Mouse (Mus musculus): ENCODE measurements around the gene Gm21887.
"Not testable (repeated sequence)": the region's sequence is repeated elsewhere in the genome, so short reads cannot be mapped to it uniquely, and the experiment has no call there.

Gm21887 gene

DNA sequence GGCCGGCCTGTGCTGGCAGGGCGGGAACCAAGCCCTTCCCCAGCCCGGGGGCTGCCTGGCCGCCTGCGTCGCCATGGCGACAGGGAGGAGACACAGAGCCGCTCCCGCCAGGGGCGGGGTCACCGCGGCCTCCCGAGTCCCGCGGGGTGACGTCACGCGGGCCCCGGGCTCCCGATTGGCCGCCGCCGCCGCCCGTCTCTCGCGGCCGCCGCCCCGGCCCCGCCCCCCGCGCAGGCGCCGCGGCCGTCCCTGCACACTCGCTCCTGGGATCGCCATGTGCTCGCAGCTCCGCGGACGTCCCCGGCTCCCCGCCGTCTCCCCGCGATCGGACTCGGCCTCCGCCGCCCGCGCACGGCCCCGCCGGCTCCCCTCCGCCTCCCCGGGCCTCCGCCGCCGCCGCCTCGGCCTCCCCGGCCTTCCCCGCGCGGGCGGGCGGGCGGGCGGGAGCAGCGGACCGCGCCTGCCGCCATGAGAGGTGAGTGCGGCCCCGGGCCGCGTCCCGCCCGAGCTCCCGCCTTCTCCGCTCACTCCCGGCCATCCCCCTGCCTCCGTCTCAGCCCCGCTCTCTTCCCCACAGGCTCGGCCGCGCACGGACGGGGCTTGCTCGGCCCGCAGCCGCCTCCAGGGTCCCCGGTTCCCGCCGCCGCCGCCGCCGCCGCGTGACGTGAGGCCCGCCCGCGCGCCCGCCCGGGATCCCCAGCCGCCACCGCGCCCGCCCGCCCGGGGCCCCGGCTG is at the start of gene Gm21887:
Gene Gm21887, plus strand, starts transcription at position 644 of the 735 bp plus-strand sequence.
- DNase-seq (ENCODE audit: low read depth), result peak; percentile 100

DNA sequence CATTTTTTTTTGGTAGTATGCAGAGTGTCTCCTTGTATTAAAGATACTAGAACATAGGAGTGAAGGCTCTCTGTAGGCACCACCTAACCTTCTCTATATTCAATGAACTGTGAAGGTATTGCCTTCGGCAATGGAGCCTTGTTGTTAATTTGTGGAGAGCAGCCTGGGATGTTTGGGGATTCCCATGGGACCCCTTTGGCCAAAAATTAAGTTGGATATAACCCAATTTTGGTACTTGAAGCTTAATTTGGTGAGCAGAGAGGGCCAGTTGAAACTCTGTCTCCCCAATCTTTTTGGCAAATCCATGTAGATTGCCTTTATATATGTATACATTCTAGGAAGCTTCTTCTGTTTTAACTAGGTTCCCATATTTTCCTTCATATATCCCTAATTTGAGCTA is 40.1 kb upstream of the Gm21887 start:
- no peak for DNase-seq (ENCODE audit: low read depth)

DNA sequence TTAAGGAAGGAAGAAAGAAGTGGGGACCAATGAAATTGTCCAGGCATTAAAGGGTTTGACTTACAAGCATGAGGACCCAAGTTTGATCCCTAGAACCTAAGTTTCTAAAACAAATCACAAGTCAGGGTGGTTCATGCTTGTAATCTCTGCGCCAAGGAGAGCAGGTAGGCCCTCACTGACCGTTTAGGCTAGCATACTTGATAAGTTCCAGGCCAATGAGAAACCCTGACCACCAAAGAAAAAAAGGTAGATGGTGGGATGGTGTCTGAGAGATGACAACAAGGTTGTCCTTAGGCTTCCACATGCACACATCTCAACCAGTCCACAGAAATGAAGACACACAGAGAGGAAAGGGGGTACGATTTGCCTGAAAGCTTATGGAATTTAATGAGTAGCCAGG is 39.7 kb upstream of the Gm21887 start:
- peak; percentile 35 for DNase-seq (ENCODE audit: low read depth)

DNA sequence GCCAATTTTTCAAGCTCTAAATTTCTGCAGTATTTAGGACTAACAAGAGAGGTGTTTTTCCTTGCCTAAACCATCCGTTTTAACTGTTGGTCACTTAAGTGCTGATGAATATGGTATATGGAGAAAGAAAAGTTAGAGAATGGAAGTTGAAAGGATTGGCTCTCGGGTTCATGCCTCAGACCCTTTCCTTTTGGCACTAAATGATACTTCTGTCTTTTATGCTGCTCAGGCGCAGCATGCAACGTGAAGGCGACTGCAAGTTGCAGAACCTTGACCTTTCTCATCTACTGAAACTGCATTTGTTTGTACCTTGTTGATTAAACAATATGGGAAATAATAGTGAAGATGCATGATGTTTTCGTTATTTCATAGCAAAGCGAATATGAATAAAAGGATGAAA is 38.9 kb upstream of the Gm21887 start:
- peak; percentile 23 for DNase-seq (ENCODE audit: low read depth)

DNA sequence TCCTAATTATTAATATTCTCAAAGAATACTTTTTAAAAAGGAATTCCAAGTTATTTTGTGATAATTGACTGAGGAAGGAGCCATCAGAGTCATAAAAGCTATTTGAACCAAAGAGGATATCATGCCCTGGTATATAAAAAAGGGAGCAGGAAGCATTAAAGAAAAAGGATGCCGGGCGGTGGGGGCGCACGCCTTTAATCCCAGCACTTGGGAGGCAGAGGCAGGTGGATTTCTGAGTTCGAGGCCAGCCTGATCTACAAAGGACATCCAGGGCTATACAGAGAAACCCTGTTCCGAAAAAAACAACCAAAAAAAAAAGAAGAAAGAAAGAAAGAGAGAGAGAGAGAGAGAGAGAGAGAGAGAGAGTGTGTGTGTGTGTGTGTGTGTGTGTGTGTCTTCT is 37.9 kb upstream of the Gm21887 start:
- DNase-seq (ENCODE audit: low read depth), result peak; percentile 13

DNA sequence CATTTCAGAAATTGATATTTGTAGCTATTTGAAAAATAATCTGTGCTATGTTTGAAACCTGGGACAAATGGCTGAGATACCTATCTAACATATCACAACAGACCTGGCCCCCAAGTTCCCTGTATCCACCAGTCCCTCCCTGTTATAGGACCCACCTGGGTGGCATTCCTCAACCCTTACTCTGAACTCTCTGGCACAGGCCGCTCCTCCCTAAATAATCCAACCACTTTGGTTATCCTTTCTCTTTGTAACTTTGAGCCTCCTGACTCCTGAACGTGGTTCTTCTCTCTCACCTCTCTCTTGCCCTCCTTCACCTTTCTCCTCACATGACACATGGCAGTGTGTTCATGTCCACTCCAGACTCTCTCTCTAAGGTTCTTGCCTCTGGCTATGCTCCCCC is 37.3 kb upstream of the Gm21887 start:
- not testable (repeated sequence) for DNase-seq (ENCODE audit: low read depth)

DNA sequence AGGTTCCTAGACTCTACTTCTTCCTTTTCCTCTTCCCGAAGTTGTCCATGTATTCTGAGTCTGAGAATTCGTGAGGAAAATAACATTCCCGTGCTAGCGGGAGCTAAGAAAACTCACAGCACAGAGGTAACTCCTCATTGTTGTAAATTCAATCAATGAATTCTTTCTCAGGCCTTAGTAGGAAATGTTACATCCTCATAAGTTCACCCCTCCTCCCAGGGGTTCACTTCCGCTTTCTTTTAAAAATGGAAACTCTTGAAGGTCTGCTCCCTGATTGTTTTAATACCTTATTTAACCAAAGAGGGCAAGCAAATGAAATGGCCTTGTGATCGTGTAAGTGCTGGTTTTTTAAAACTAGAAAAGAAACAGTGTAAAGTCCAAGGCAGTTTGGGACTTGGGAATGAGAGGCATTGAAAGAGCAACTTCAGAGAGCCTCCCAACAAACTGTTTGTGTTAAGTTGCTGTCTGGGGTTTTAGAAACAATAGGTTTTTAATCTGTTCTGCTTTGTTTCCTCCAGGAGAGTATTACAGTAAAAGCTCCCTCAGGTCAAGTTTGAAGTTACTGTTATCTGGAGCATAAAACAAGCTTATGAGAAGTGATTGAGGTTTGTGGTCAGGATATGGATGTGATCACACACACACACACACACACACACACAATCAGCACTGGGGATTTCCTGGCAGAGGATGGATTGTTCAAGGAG is 36.5 kb upstream of the Gm21887 start:
- peak; percentile 80 for DNase-seq (ENCODE audit: low read depth)

DNA sequence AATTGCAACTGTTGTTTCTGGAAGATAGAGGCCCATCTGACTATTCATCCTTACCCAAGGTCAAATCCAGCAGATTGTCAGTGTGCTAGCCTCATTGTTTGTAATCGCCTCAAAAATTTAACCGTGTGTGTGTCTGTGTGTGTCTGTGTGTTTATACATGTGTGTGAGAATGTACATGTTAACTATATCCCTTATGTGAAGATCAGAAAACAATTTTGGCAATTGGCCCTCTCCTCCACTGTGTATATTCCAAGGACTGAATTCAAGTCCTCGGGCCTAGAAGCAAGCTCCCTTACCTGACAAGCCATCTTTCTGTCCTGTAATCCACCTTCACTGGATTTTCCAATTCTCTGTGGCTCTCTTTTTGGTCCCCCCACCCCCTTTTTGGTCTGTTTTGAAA is 35.7 kb upstream of the Gm21887 start:
- peak; percentile 58 for DNase-seq (ENCODE audit: low read depth)

DNA sequence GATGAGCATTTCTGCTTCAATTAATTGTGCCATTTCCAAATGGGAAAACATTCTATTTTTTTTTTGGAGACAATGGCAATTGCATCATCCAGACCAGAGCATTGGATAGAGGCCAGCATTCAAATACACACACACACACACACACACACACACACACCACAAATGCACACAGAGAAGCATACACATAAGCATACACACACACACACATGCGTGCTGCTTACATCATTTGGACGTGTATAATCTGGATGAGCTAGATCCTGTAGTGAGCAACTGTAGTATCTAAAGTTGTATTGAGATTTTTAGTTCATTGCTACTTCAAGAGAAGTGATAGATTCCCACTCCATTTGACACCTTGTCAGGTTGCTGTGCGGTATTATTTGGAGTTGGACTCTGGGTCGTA is 35.0 kb upstream of the Gm21887 start:
- DNase-seq (ENCODE audit: low read depth), result peak; percentile 37

DNA sequence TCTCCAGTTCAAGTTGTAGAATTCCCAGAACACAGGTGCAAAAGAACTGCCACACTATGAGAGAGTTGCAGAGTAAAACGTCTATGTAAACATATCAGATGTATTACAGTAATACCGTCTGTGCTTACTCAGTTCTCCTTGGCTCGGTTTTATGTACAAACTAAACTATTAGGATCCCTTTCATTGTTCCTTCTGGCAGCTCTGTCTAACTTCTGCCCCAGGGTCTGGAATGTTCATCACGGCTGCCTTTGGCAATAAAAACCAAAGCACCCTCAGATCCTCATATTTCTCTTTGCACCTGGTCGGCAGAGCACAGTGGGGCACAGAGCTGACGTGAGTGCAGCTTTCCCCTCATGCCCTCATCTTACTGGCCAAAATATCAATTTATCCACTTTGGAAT is 34.5 kb upstream of the Gm21887 start:
- peak; percentile 40 for DNase-seq (ENCODE audit: low read depth)

DNA sequence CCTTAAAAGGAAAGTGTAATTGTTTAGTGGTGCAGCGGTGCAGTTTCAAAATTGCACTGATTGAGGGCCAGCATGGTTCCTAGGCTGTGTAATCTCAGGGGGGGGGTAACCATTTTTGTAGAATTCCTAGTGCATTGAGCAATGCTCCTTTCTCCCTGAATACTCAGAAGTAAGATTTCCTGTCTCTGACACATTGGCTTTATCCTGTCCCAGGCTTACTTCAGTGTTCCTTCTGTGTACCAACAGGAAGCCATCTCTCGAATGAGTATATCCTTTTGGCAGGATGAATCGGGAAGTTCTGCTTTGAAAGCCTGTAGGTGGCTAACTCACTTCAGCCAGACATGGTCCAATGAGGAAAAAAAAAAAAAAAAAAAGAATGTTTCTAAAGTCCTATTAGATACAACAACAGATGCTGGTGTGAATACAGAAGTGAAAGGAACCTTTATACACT is 33.8 kb upstream of the Gm21887 start:
- DNase-seq (ENCODE audit: low read depth), result not testable (repeated sequence)

DNA sequence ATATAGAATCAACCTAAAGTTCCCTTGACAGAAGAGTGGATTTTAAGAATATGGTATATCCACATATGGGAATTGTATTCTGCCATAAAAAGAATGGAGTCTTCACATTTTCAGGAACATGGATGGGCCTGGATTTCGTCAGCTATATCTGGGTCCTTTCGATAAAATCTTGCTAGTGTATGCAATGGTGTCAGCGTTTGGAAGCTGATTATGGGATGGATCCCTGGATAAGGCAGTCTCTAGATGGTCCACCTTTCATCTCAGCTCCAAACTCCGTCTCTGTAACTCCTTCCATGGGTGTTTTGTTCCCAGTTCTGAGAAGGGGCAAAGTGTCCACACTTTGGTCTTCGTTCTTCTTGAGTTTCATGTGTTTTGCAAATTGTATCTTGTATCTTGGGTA is 33.1 kb upstream of the Gm21887 start:
- not testable (repeated sequence) for DNase-seq (ENCODE audit: low read depth)

DNA sequence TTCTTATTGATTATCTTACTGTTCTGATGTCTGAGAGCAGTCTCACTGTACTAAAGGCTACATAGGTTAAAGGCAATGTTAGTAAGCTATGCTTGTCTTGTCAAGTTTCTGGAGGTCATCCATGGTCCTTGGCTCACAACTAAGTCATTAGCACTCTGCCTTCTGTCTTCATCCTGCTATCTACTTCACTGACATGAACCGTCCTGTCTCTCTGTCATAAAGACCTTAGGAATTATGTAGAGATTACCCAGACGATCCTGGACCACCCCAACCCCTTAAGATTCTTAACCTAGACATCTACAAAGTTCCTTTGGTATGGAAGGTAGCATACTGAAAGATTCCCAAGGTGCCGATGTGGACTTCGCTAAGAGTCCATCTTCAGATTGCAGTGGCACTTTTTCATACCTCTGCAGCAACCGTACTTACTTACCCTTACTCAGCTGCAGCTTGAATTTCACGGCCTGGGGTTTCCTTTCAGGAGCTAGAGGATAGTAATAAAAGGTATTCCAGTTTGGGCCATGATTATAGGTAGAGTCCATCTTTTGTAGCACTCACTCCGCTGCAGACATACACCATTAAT is 31.5 kb upstream of the Gm21887 start:
- DNase-seq (ENCODE audit: low read depth), result peak; percentile 52

DNA sequence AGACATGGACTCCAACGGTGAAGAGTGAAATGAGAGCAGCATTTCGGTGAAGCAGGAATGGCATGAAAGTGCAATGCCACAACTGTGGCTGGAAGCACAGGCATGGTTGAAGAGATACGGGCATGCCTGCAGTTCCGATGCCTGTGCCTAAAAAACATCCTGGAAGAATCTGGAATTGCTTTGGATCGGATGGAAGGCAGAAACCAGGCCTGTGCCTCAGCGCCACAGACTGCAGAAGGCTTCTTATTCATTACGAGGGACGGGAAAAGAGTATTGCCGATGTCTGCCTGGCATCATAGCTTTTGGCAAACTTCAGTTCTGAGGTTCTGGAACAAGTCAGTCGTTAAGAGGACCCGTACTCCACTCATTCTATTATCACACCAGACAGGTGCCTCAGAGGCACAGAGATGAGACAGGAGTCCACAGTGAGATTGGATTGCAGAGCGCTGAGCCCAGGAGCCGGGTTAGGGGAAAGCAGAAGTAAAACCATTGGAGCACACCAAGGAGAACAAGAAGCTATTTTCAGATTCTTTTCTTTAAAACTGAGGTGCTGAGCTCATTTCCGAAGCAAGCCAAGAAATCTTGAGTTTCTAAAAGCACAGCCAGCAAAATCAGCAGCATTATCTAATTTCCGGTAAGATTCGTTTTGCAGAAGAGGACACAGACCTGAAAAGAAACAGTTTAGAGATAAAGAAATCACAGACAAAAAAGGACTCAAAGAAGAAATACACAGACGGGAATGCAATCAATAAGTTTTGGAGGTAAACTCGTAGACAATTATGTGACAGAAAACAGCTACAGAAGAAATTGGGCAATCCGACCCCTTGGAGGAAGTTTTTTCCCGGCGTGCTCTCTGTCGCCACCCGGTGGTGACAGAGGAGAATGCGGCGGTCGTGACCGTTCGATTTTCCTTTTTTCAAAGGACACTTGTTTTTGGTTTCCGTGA is 30.8 kb upstream of the Gm21887 start:
- peak; percentile 91 for DNase-seq (ENCODE audit: low read depth)

DNA sequence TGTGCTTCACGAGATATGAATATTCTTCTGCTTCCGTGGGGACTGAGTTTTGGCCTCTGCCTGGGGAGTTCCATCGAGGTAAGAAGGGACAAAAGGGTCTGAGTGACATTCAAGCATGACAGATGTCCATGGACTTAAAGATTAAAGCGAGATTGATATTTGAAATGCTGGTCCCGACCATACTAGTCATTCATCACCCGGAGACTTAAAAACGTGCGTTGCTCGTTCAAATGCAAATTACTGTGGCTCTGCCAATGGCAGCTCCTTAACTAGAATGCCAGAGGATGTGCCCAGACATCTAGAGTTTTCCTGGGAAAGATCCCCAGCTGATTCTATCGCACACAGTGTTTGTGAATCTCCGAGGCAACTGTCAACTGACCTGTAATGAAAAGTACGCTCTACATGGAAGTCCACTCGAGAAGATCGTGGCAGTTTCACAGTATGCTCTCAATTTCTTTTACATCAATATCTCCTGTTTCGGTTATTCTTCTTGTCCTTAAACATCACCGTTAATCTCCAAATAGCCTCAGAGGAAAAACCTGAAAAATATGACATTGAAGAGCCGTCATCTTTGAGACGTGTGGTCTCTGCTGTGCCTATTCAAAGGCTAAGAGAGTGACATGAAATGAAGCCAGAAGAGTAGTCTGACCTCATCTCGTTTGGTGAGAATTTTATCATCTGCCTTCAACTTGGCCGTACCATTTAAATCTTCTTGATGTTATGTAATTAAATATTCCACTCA is 29.8 kb upstream of the Gm21887 start:
- not testable (repeated sequence) for DNase-seq (ENCODE audit: low read depth)

DNA sequence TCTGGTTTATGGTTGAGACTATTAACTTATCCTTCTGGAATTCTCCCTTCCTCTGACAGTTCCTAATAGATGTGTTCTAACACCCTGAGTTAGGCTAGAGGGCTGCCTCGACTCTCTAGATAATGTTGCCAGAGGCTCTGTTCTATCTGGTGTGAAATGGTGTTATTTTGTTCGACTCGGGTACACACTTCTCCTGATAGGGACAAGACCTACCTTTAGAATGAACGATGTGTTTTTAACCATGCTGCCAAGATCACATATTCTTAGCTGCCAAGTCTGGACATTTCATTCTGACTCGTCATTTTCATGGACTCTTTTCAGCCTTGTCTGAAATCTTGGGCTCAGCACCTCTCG is 29.3 kb upstream of the Gm21887 start:
- peak; percentile 51 for DNase-seq (ENCODE audit: low read depth)

DNA sequence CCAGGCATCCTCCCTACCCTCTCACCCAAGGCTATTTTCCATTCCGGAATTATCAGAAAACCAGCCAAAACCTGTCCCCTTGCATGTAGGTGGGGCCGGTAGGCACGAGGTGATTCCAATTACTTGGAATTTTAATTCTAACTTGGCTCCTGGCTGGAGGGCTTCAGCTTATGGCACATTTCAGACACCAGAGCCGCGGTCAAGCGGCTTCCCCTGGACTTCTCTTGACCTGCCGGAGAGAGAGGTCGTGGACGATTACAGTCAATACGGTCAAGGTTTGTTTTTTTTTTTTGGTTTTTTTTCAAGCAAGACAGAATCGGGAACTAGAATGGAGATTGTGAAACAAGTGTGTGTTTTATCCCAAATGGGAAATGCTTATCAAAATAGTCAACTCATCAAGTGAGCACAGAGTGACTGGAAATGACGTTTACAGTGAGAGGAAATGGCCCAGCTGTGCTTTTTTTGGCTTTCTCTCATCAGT is 28.6 kb upstream of the Gm21887 start:
- DNase-seq (ENCODE audit: low read depth), result peak; percentile 28

DNA sequence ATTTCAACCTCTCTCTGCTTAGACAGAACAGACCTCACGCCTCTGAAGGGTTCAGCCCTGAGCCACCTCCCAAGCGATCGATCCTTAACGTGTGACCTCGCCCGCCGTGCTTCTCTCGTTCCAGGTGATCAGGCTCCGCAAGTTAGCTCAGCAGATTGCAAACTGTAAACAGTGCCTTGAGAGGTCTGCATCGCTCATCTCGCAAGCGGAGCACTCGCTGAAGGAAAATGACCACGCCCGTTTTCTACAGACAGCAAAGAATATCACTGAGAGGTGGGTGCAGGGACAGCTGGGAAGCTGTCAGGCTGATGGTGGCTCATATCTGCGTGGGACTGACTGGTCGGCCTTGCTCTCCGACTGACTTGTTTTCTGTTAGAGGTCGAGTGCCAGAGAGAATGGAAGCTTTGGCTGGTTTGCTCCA is 27.7 kb upstream of the Gm21887 start:
- peak; percentile 51 for DNase-seq (ENCODE audit: low read depth)

DNA sequence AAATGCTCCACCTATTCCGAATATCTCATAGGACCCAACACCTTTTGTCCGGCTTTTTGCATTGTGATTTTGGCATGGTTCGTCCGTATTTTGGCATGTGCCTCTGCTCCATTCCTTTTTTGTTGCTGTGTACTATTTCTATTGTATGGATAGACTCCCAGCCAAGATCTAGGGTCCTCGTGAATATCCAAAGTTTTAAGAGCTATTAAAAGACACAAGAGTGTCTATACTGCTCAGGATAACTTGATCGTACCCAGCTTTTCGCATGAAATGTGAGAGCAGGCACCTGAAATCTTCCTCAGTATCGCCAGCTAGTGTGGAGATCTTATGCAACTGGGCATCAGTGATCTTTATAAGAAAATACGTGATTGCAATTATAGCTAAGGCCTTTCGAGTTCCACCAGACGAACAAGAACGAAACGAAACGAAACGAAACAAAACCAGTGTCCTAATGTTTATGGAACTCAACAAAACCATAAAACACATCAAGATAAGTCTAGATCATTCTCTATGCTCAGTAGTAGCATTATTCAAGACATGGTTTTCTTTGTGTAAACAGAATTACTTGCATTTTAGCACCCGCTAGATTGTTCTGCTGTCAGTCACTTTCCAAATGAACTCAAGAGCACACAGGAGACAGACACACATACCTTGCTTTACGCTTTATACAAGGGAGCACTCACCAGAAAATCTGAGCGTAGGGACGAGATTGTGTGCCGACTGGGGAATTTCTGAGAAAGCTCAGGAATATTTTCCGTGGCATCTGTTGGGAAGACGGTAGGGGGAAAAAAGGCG is 26.7 kb upstream of the Gm21887 start:
- DNase-seq (ENCODE audit: low read depth), result peak; percentile 44

DNA sequence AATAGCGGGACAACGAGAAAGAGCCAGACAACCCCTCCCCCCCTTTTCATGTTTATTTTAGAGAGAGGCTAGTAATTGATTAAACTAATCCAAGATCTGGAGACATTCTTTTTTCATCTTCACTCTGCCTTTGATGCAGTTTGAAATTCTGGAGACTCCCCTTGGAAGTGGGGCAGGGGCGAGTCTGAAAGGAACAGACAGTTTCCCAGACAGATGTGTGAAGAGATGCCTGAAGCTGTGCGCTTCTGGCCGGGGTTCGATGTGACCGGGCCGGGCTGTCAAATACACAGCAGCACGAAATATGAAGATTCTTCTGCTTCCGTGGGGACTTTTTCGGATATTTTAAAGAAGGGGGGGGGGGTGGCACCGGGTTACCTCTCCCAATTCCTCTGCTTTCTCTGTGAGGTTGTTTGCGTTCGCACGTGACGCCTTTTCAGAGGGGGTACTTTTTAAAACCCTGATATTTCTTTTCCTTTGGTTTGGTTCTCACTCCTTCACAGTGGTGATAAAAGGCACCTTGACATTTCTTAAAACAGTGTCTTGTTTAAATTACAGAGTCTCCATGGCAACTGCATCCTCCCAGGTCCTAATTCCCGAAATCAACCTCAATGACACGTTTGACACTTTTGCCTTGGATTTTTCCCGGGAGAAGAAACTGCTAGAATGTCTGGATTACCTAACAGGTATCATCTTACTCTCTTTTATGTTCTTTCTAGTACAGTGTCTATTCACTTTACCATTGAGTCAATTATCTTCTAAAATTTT is 25.9 kb upstream of the Gm21887 start:
- DNase-seq (ENCODE audit: low read depth), result peak; percentile 35
